Mouse (Mus musculus): ENCODE measurements around the gene Tceal9. TPM values are rescaled to one million over a fixed set of nuclear protein-coding genes. Genes with fewer than 3 reads are reported as not detected.

The Tceal9 gene
- polyA plus RNA-seq, 1 experiment from 2014 or later, result 405 TPM

DNA sequence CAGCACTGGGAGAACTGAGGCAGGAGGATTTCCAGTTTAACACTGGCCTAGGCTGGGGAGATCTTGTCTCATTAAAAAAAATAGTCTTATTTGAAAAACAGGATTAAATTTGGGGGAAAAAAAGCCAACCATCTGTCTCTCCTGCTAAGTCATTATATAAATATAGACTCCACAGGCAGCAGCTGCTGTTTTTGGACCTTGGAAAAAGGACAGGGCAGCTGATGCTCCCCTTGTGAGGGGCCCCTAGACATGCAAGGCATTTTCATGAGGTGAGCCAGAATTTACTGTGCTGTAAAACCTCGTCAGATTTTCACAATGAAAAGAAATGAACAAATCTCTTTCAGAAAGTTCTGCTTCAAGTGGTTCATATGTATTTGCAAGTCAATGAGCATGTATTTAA is 28.6 kb upstream of the Tceal9 start:
- no peak overlapping the region for H3K4me2 ChIP-seq (ENCODE audit: low read depth, low read length)
- H3K4me1 ChIP-seq (ENCODE audit: control insufficient read depth, insufficient read depth, low read length), result peaks cover 3% of the 10 kb centered on the region; the same call in 1 of the 2 replicates
- H3K27ac ChIP-seq (ENCODE audit: low read length), result peak overlapping the region; percentile 74
- no peaks in the 10 kb centered on the region for H3K27me3 ChIP-seq (ENCODE audit: control insufficient read depth, insufficient read depth, low read length)
- no peak overlapping the region for H3K9ac ChIP-seq (ENCODE audit: low read length)
- no peaks in the 10 kb centered on the region for H3K36me3 ChIP-seq (ENCODE audit: control insufficient read depth, insufficient read depth)
- no peak overlapping the region for H3K4me3 ChIP-seq (ENCODE audit: low read length)
- ATAC-seq (replicated peaks; ENCODE audit: extremely low read depth, insufficient read depth, low FRiP score), result no peak
- 33% methylated on average over 1 of the region's 1 CpGs for WGBS
- H3K9me3 ChIP-seq (replicated peaks; ENCODE audit: control insufficient read depth, low read length), result no peaks in the 10 kb centered on the region

DNA sequence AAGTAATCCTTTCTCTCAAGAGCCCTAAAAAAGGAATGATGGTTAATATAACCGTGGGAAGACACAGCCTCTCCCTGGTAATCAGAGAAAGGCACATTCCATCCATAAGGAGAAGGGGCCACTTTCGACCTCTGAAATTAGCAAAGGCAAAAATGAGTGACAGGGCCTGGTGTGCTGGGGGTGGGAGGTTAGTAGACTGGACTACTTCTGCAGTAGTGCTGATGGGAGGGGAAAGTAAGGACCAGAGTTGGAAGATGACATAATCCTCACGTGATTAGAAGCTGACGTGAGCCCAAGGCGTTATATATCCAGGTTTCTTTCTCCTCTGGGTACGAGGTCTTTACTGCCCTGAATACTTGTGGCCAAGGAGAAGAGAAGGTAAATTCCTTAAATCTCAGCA is 21.2 kb upstream of the Tceal9 start:
- H3K4me2 ChIP-seq (ENCODE audit: low read depth, low read length), result no peak overlapping the region
- H3K9me3 ChIP-seq (replicated peaks; ENCODE audit: control insufficient read depth, low read length), result no peaks in the 10 kb centered on the region
- H3K9ac ChIP-seq (ENCODE audit: low read length), result no peak overlapping the region
- H3K4me3 ChIP-seq (ENCODE audit: low read length), result no peak overlapping the region
- H3K4me1 ChIP-seq (ENCODE audit: control insufficient read depth, insufficient read depth, low read length), result peaks cover 7% of the 10 kb centered on the region
- 55% methylated on average over 6 of the region's 6 CpGs for WGBS
- H3K36me3 ChIP-seq (ENCODE audit: control insufficient read depth, insufficient read depth), result no peaks in the 10 kb centered on the region
- H3K27me3 ChIP-seq (ENCODE audit: control insufficient read depth, insufficient read depth, low read length), result no peaks in the 10 kb centered on the region
- peak; percentile 58; the same call in 1 of the 2 replicates for ATAC-seq (replicated peaks; ENCODE audit: extremely low read depth, insufficient read depth, low FRiP score)
- H3K27ac ChIP-seq (ENCODE audit: low read length), result peak overlapping the region; percentile 55; the same call in 1 of the 2 replicates

DNA sequence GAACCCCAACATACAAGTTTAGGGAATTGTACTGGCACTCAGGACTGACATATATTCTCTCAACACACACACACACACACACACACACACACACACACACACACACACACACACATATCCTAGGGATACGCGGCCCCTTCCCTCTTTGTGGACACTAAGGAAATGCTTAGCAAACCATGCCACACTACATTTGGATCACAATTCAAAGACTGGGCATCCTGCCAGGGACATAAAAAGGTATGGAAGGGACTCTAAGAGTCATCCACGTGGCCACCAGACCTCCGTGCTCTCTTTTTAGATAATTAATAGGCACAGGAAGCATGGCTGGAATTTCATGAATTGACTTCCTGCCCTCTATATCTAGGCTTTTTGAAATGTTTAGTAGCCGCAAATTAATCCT is 17.1 kb upstream of the Tceal9 start:
- H3K36me3 ChIP-seq (ENCODE audit: control insufficient read depth, insufficient read depth), result no peaks in the 10 kb centered on the region
- H3K27ac ChIP-seq (ENCODE audit: low read length), result peak overlapping the region; percentile 40
- H3K27me3 ChIP-seq (ENCODE audit: control insufficient read depth, insufficient read depth, low read length), result no peaks in the 10 kb centered on the region
- H3K4me2 ChIP-seq (ENCODE audit: low read depth, low read length), result no peak overlapping the region
- H3K9ac ChIP-seq (ENCODE audit: low read length), result no peak overlapping the region
- H3K9me3 ChIP-seq (replicated peaks; ENCODE audit: control insufficient read depth, low read length), result no peaks in the 10 kb centered on the region
- ATAC-seq (replicated peaks; ENCODE audit: extremely low read depth, insufficient read depth, low FRiP score), result peak; percentile 67; the same call in 1 of the 2 replicates
- H3K4me1 ChIP-seq (ENCODE audit: control insufficient read depth, insufficient read depth, low read length), result peaks cover 4% of the 10 kb centered on the region
- no peak overlapping the region for H3K4me3 ChIP-seq (ENCODE audit: low read length)
- 36% methylated on average over 5 of the region's 5 CpGs for WGBS

DNA sequence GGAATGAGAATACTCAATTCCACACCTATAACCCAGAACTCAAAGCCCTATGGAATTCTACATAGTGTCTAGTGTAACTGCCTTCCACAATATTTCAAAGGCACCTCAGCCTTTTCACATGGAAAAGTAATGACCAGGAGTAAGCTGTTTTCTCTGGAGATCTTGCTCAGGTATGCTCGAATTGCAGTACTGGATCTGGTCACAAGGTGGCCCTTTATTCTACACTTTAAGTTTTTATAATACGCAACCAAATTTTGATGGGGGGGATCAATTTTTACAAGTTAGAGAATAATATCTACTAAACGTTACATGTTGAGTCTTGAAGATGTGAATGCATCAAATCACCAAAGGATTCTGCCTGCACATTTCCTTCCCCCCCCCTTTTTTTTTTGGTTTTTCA is 6.8 kb upstream of the Tceal9 start:
- Histone ChIP-seq H3K4me3 (ENCODE audit: low read length) (no peak overlapping the region), H3K9me3 (replicated peaks; ENCODE audit: control insufficient read depth, low read length) (no peaks in the 10 kb centered on the region), H3K36me3 (ENCODE audit: control insufficient read depth, insufficient read depth) (no peaks in the 10 kb centered on the region), H3K9ac (ENCODE audit: low read length) (no peak overlapping the region), H3K4me2 (ENCODE audit: low read depth, low read length) (no peak overlapping the region), H3K27me3 (ENCODE audit: control insufficient read depth, insufficient read depth, low read length) (no peaks in the 10 kb centered on the region), H3K27ac (ENCODE audit: low read length) (no peak overlapping the region), H3K4me1 (ENCODE audit: control insufficient read depth, insufficient read depth, low read length) (no peaks in the 10 kb centered on the region)
- no peak for ATAC-seq (replicated peaks; ENCODE audit: extremely low read depth, insufficient read depth, low FRiP score)
- WGBS, result 43% methylated on average over 3 of the region's 3 CpGs

DNA sequence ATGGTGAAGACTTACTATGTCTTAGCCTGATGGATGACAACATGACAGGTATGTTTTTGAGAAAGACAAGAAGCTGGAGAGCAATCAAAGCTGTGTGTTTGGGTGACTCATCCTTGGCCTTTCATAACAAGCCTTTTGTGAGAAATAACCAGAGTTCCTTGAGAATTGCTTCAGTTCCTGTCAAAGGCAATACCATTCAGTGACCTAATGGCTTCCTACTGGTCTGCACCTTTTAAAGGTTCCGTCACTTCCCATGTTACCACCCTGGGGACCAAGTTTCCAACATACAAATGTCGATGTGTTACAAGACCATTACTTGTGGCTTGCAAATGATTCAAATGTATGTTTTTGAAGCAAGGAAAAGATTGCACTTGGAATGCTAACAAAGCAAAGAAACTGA is 1.7 kb upstream of the Tceal9 start:
- Histone ChIP-seq H3K9me3 (replicated peaks; ENCODE audit: control insufficient read depth, low read length) (no peaks in the 10 kb centered on the region), H3K4me2 (ENCODE audit: low read depth, low read length) (no peak overlapping the region), H3K4me1 (ENCODE audit: control insufficient read depth, insufficient read depth, low read length) (0 out of 2 replicates have a peak, but pooled peaks cover 3% of the 10 kb centered on the region), H3K4me3 (ENCODE audit: low read length) (no peak overlapping the region), H3K27me3 (ENCODE audit: control insufficient read depth, insufficient read depth, low read length) (no peaks in the 10 kb centered on the region), H3K9ac (ENCODE audit: low read length) (no peak overlapping the region), H3K27ac (ENCODE audit: low read length) (no peak overlapping the region), H3K36me3 (ENCODE audit: control insufficient read depth, insufficient read depth) (peaks cover 3% of the 10 kb centered on the region; the same call in 1 of the 2 replicates)
- ATAC-seq (replicated peaks; ENCODE audit: extremely low read depth, insufficient read depth, low FRiP score), result no peak
- 60% methylated on average over 2 of the region's 2 CpGs for WGBS

DNA sequence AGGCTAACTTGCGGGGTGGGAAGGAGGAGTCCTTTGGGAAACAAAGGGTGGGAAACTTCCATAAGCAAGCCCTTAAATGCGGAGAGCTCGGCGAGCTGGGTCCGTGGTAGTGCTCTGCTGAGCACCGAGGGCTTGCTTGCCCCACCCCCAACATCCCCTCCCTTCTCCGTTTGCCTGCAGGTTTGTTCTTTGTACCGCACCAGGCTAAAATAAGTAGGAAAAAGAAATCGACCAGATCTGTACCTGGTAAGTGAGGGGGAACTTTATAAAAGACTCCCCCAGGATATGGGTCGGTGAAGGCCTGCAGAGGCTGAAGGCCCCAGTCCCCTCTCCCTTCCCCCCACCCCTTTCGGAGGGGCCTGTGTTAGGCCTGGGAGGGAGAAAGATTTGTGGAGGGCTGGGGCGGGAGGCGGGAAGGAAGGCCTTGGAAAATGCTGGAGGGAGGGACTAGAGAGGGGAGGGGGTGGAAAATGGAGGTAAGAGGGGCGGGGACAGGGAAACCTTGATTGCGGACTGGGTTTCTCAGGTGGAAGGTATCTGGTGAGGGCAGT is 717 bp downstream of the Tceal9 start:
- Histone ChIP-seq H3K27ac (ENCODE audit: low read length) (peak overlapping the region; percentile 85), H3K27me3 (ENCODE audit: control insufficient read depth, insufficient read depth, low read length) (no peaks in the 10 kb centered on the region), H3K4me3 (ENCODE audit: low read length) (peak overlapping the region; percentile 62), H3K4me2 (ENCODE audit: low read depth, low read length) (peak overlapping the region; percentile 64), H3K4me1 (ENCODE audit: control insufficient read depth, insufficient read depth, low read length) (0 out of 2 replicates have a peak, but pooled peaks cover 5% of the 10 kb centered on the region), H3K9me3 (replicated peaks; ENCODE audit: control insufficient read depth, low read length) (no peaks in the 10 kb centered on the region), H3K9ac (ENCODE audit: low read length) (peak overlapping the region; percentile 77), H3K36me3 (ENCODE audit: control insufficient read depth, insufficient read depth) (peaks cover 3% of the 10 kb centered on the region; the same call in 1 of the 2 replicates)
- 9% methylated on average over 15 of the region's 15 CpGs for WGBS
- ATAC-seq (replicated peaks; ENCODE audit: extremely low read depth, insufficient read depth, low FRiP score), result peak; percentile 50

DNA sequence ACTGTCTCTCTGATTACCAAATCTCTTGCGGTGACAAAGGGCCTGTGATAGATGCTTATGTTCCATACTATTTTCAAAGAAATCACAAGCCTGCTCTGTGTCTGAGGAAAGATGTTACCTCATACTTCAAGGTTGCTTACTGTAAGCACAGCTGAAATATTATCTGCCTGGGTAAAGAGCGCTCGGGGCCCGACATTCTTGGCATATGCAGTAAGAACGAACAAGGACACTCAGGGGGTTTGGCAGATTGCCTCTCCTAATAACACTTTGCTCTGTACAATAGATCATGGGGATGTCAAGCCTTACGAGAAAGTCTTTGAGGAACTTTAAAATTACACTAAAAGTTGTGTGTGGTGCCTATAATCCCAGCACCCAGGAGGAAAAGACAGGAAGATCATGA is 3.9 kb downstream of the Tceal9 start:
- Histone ChIP-seq H3K4me2 (ENCODE audit: low read depth, low read length) (no peak overlapping the region), H3K36me3 (ENCODE audit: control insufficient read depth, insufficient read depth) (peaks cover 3% of the 10 kb centered on the region; the same call in 1 of the 2 replicates), H3K4me3 (ENCODE audit: low read length) (no peak overlapping the region), H3K27me3 (ENCODE audit: control insufficient read depth, insufficient read depth, low read length) (no peaks in the 10 kb centered on the region), H3K4me1 (ENCODE audit: control insufficient read depth, insufficient read depth, low read length) (peaks cover 5% of the 10 kb centered on the region; the same call in 1 of the 2 replicates), H3K9ac (ENCODE audit: low read length) (no peak overlapping the region), H3K27ac (ENCODE audit: low read length) (no peak overlapping the region), H3K9me3 (replicated peaks; ENCODE audit: control insufficient read depth, low read length) (no peaks in the 10 kb centered on the region)
- 41% methylated on average over 6 of the region's 6 CpGs for WGBS
- no peak for ATAC-seq (replicated peaks; ENCODE audit: extremely low read depth, insufficient read depth, low FRiP score)

DNA sequence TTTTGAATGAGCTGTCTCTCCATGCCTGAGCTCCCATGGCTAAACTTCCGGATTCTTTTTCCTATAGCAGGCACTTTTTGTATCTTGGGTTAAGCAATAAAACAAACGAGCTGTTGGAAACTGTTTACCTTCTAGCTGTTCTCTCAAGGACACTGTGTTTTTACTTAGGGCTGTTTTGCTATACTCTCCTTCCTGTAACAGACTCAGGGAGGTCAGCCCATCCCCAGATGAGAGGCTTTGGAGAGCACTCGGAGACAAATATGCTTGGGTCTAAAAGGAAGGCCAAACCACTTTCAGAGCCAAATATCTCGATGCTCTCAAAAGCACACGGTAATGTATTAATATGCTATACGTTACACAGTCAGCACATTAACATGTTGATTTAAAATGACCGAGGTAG is 4.8 kb downstream of the Tceal9 start:
- ATAC-seq (replicated peaks; ENCODE audit: extremely low read depth, insufficient read depth, low FRiP score), result no peak
- Histone ChIP-seq H3K9me3 (replicated peaks; ENCODE audit: control insufficient read depth, low read length) (no peaks in the 10 kb centered on the region), H3K27ac (ENCODE audit: low read length) (no peak overlapping the region), H3K27me3 (ENCODE audit: control insufficient read depth, insufficient read depth, low read length) (no peaks in the 10 kb centered on the region), H3K9ac (ENCODE audit: low read length) (no peak overlapping the region), H3K4me3 (ENCODE audit: low read length) (no peak overlapping the region), H3K4me1 (ENCODE audit: control insufficient read depth, insufficient read depth, low read length) (peaks cover 5% of the 10 kb centered on the region; the same call in 1 of the 2 replicates), H3K36me3 (ENCODE audit: control insufficient read depth, insufficient read depth) (peaks cover 3% of the 10 kb centered on the region; the same call in 1 of the 2 replicates), H3K4me2 (ENCODE audit: low read depth, low read length) (no peak overlapping the region)
- WGBS, result 64% methylated on average over 7 of the region's 7 CpGs

DNA sequence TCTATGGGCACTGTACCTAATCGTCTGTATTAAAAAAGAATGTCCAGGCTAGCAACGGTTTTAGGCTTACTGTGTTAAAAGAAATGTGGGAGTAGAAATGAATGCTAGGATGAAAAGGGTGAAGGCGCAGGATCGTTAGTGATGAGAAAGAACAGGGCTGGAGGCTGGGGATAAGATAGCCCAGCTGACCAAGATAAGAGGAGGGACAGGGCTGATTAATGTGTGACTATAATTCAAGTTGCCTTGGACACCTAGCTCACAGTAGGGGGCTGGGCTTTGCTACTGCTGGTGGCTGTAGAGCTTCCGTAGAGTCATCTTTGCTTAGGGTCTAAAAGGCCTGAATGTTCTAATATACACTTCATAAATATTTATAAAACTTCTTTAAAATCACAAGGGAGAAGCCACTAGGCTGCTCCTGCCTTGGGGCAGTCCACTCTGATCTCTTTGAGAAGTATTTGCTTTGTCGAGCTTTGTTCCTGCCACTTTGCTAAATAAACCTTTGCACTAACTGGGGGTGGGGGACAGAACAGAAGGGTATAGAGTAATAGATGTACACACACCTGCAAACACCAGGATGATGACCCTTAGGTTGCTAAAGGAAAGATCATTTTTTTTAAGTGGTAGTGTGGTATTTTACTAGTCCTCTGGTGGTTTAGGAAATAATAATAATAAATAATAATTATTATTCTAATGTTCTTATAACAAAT is 7.3 kb downstream of the Tceal9 start:
- 38% methylated on average over 6 of the region's 6 CpGs for whole genome bisulfite sequencing
- Histone ChIP-seq H3K36me3 (ENCODE audit: control insufficient read depth, insufficient read depth) (peaks cover 3% of the 10 kb centered on the region; the same call in 1 of the 2 replicates), H3K27me3 (ENCODE audit: control insufficient read depth, insufficient read depth, low read length) (no peaks in the 10 kb centered on the region), H3K4me1 (ENCODE audit: control insufficient read depth, insufficient read depth, low read length) (peaks cover 5% of the 10 kb centered on the region; the same call in 1 of the 2 replicates), H3K4me2 (ENCODE audit: low read depth, low read length) (no peak overlapping the region), H3K4me3 (ENCODE audit: low read length) (no peak overlapping the region), H3K9me3 (replicated peaks; ENCODE audit: control insufficient read depth, low read length) (no peaks in the 10 kb centered on the region), H3K27ac (ENCODE audit: low read length) (no peak overlapping the region), H3K9ac (ENCODE audit: low read length) (no peak overlapping the region)
- no peak for ATAC-seq (replicated peaks; ENCODE audit: extremely low read depth, insufficient read depth, low FRiP score)

Data from heart, embryonic 16.5 days (tissue).